Comparison of ENCODE assay signal across 13 mouse cellular contexts in the genomic region with DNA sequence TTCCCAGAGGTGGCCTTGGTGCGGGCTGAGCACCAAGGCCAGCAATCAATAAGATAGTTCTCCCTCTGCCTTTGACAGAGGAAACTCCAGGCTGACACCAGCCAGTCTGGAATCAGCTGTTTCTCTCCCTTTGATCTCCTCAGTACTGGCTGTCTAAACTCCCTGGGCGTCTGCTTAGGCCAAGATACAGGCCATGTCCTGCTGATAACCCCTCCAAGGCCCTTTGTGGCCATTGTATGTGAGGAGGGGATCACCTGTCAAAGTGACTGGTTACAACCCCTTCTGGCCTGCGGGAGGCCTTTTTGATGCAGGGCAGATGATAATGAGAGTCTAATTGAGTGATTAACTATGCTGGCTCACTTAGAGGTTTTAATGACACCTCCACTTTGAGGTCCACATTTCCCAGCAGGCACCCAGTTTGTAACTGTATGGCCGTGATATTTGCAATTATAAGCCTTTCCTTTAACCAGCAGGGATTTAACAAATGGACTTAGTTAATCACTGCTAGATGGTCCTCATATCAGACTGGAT.
DNase-seq lines count a peak whose midpoint lies in the region; ATAC-seq lines count a peak whose summit lies in the region.
"Had no signal": no experiment of that assay in that cellular context is flagged by ENCODE, and none has a peak within 500 bp of the region (broad histone marks: within the 10 kb centered on the region; RNA-seq: fewer than 3 reads in every experiment).

No protein-coding gene starts in this region.

- H3K4me3 ChIP-seq in heart, embryonic 10.5 days = no peak overlapping the region
- H3K4me3 ChIP-seq in neural tube, embryonic 12.5 days = no peak overlapping the region
- H3K4me3 ChIP-seq in intestine, embryonic 15.5 days (replicated peaks) = no peak overlapping the region
- H3K4me3 ChIP-seq: hindbrain, embryonic 15.5 days; limb, embryonic 13.5 days had no signal

- H3K27me3 ChIP-seq in heart, embryonic 10.5 days (ENCODE audit: insufficient read depth, poor library complexity, severe bottlenecking) = no peaks in the 10 kb centered on the region
- H3K27me3 ChIP-seq in neural tube, embryonic 12.5 days (replicated peaks) = peaks cover 37% of the 10 kb centered on the region
- H3K27me3 ChIP-seq in intestine, embryonic 15.5 days (replicated peaks) = no peaks in the 10 kb centered on the region

- DNase-seq in heart, embryonic 10.5 days (ENCODE audit: low spot score) = peak; percentile 78
- DNase-seq in heart, postnatal 36 days = no peak
- peak; percentile 3 for DNase-seq in adrenal gland, postnatal 25 days
- DNase-seq in forelimb bud, embryonic 11.5 days (ENCODE audit: low read depth, low spot score) = peak; percentile 32
- DNase-seq in cerebellum, adult 8-10 months = no peak
- no peak for DNase-seq in thymus, postnatal 25 days
- DNase-seq: cerebellum, adult 11 months; lung, postnatal 14 days; thymus, postnatal 4 days had no signal

- peak; percentile 74 for ATAC-seq in neural tube, embryonic 12.5 days (ENCODE audit: low FRiP score, low read depth)
- no peak for ATAC-seq in intestine, embryonic 15.5 days

- WGBS in heart, embryonic 10.5 days = 4% methylated on average over 4 of the region's 4 CpGs
- WGBS in neural tube, embryonic 12.5 days = 5% methylated on average over 4 of the region's 4 CpGs
- WGBS in intestine, embryonic 15.5 days = 47% methylated on average over 4 of the region's 4 CpGs

- H3K4me1 ChIP-seq in heart, embryonic 10.5 days = peaks cover 21% of the 10 kb centered on the region
- peaks cover 10% of the 10 kb centered on the region for H3K4me1 ChIP-seq in neural tube, embryonic 12.5 days
- H3K4me1 ChIP-seq in intestine, embryonic 15.5 days (replicated peaks) = no peaks in the 10 kb centered on the region

- no peak overlapping the region for H3K9ac ChIP-seq in neural tube, embryonic 12.5 days
- H3K9ac ChIP-seq in intestine, embryonic 15.5 days = no peak overlapping the region
- H3K9ac ChIP-seq: hindbrain, embryonic 15.5 days; limb, embryonic 13.5 days had no signal

- no peaks in the 10 kb centered on the region for H3K36me3 ChIP-seq in heart, embryonic 10.5 days
- no peaks in the 10 kb centered on the region for H3K36me3 ChIP-seq in neural tube, embryonic 12.5 days
- H3K36me3 ChIP-seq in intestine, embryonic 15.5 days = no peaks in the 10 kb centered on the region
- H3K36me3 ChIP-seq: hindbrain, embryonic 15.5 days; limb, embryonic 13.5 days had no signal

- no peak overlapping the region for H3K4me2 ChIP-seq in neural tube, embryonic 12.5 days (replicated peaks)
- H3K4me2 ChIP-seq in intestine, embryonic 15.5 days (replicated peaks) = no peak overlapping the region
- H3K4me2 ChIP-seq: hindbrain, embryonic 15.5 days; limb, embryonic 13.5 days had no signal

- 0 out of 2 replicates have a peak overlapping the region, but pooled peaks have one; percentile 25 for H3K27ac ChIP-seq in heart, embryonic 10.5 days
- H3K27ac ChIP-seq in neural tube, embryonic 12.5 days = no peak overlapping the region
- no peak overlapping the region for H3K27ac ChIP-seq in intestine, embryonic 15.5 days
- H3K27ac ChIP-seq: hindbrain, embryonic 15.5 days; limb, embryonic 13.5 days had no signal

- H3K9me3 ChIP-seq in heart, embryonic 10.5 days = no peaks in the 10 kb centered on the region
- H3K9me3 ChIP-seq in neural tube, embryonic 12.5 days = no peaks in the 10 kb centered on the region
- H3K9me3 ChIP-seq in intestine, embryonic 15.5 days = no peaks in the 10 kb centered on the region
- H3K9me3 ChIP-seq: hindbrain, embryonic 15.5 days; limb, embryonic 13.5 days had no signal

- intact Hi-C loops in heart, postnatal 36 days (cut with DNase I) = no loop called here

Comparison
In these comparisons a context has a peak if more than half of its experiments do, and no peak if none do; other contexts are left out.
1. DNase-seq: peak in heart, embryonic 10.5 days (single experiment), adrenal gland, postnatal 25 days (single experiment) and forelimb bud, embryonic 11.5 days (single experiment); none in heart, postnatal 36 days (0 of 2), cerebellum, adult 8-10 months (single experiment) and thymus, postnatal 25 days (single experiment).